Mouse (Mus musculus): ENCODE data around the gene Kdm2b. TPM values are rescaled to one million over a fixed set of nuclear protein-coding genes. Genes with fewer than 3 reads are reported as not detected.

Kdm2b gene
- 45.3 TPM for polyA plus RNA-seq (2017; shearing (Covaris generic))

DNA sequence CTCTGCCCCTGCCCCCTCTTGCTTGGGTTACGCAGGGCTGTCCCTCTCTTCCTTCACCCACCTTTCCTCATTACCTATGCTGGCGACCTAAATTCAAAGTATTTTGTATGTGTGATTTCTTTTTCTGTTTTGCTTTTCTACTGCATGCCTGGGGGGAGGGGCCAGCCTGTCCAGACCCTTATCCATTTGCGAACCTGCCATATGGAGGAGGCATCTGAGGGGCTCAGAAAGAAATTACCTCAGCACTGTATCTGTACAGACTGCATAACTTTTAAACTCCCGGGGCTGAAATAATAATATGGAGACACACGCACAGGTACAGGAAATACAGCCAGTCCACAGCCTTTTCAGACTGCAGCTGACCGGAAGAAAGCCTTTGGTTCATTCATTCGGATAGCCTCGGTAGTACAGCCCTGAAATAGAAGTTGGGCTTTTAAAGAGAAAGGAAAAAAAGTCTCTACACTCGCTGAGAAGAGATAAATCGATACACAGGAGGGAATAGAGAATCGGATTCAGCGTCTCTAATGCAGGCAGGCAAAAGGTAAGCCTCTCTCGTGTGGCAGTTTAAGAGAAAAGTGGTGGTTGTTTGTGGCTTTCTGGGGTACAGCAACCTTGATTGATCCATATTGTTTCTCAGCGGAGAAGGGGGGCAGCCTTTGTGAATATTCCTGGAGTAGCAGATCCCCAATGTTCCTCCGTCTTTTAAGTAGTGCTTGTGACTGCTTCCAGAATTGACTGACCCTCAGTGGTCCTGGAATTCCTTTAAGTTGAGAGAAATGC lies at the start of gene Kdm2b:
TSS of gene Kdm2b (minus strand) at position 273 of the 780 bp plus-strand sequence.

DNA sequence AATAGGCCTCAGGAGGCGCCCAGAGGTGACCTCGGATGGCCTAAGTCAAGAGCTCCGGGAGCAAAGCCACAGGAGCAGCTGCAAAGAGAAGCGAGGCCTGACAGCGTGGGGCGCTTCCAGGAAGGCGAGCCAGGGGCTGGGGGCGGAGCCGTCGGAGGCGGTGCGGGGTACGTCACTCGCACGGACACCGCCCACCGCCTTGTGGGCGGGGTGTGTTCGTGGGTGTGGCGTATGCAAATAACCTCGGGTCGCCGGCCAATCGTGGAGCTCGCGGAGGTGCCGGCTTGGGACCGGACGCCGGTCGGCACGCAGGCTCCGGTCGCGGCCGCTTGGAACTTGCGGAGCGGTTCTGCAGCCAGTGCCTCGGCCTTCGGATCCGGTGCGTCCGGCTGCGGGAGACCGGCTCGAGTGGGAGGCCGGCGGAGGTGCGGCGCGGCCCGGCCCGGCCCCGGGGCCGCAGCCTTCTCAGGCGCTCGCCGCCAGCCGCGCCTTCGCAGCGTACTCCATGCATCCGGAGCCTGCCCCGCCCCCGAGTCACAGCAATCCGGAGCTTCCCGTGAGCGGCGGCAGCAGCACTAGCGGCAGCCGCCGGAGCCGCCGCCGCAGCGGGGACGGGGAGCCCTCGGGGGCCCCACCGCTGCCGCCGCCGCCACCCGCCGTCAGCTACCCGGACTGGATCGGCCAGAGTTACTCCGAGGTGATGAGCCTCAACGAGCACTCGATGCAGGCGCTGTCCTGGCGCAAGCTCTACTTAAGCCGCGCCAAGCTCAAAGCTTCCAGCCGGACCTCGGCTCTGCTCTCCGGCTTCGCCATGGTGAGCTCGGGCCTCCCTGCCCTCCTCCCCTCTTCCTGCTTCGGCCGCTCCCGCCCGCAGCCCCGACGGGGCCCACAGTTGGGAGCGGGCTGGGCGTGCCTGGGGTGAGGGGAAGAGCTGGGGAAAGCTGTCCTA lies 25.4 kb upstream of the Kdm2b start, which contains the start of gene Orai1:
TSS of gene Orai1 (plus strand) at position 322 of the 949 bp plus-strand sequence.

DNA sequence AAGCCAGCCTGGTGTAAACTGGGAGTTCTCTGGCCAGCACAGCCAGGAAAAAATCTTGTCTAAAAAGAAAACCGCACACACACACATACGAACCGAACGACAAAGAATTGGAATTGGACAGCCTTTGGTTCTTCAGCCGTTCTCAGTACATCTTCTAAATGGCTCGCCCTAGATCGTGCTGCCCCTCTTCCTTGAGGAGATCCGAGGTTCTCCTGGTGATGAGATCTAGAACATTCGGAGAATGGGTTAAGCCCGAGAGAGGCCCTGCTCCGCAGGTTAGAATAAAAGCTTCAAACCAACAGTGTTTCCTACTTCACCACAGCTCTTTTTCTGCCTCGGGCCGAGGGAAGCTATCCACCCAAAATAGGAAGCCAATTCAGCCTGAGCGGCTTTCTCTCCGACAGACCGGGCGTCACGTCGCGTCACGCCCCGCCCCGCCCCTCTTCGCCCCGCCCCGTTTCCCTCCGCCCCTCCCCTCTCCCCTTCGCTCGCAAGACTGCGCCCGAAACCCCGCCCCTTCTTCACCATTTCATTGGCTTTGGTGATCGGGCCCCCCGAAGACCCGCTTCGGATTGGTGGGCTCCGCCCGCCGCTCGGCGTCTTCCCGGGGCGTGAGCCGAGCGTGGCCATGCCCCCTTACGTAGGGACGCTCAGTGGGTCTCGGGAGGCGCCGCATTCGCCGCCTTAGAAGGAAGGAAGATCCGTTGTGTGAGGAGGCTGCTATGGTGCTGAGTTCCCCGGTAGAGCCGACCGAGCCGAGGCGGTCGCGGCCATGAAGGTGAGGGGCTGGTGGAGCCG lies 139.9 kb downstream of the Kdm2b start, which contains the start of gene Rnf34:
TSS of gene Rnf34 (plus strand) at position 528 of the 798 bp plus-strand sequence.

GRCm38 (mm10) chr5:122820777-122821523 lies 168.7 kb downstream of the Kdm2b start, which contains the start of gene Anapc5:
Anapc5 (minus strand) TSS chr5:122821339.

Other genes starting within 250 kb of the Kdm2b start
- gene Camkk2, start 210.4 kb downstream of the Kdm2b start, polyA plus RNA-seq (2017; shearing (Covaris generic)): 12.3 TPM
- gene Anapc5, start 168.5 kb downstream of the Kdm2b start, polyA plus RNA-seq (2017; shearing (Covaris generic)): 302 TPM
- 39.5 TPM for gene Rnf34, start 139.8 kb downstream of the Kdm2b start, polyA plus RNA-seq (2017; shearing (Covaris generic))
- gene Orai1, start 25.3 kb upstream of the Kdm2b start, polyA plus RNA-seq (2017; shearing (Covaris generic)): 16.2 TPM
- 1.6 TPM for gene Morn3, start 57.2 kb upstream of the Kdm2b start, polyA plus RNA-seq (2017; shearing (Covaris generic))
- 6.0 TPM for gene Tmem120b, start 78.6 kb upstream of the Kdm2b start, polyA plus RNA-seq (2017; shearing (Covaris generic))
- 239 TPM for gene Rhof, start 142.9 kb upstream of the Kdm2b start, polyA plus RNA-seq (2017; shearing (Covaris generic))
- 2.8 TPM for gene Setd1b, start 152.4 kb upstream of the Kdm2b start, polyA plus RNA-seq (2017; shearing (Covaris generic))
- gene Psmd9, start 179.6 kb upstream of the Kdm2b start, polyA plus RNA-seq (2017; shearing (Covaris generic)): 57.2 TPM
- not detected for gene Hpd, start 192.9 kb upstream of the Kdm2b start, polyA plus RNA-seq (2017; shearing (Covaris generic))